Mouse (Mus musculus): ENCODE measurements around the gene Doxl2. TPM values are rescaled to one million over a fixed set of nuclear protein-coding genes. Genes with fewer than 3 reads are reported as not detected.
A peak's percentile ranks its signal among the peaks of the same experiment; 100 is the strongest.
"Not testable (repeated sequence)": the region's sequence is repeated elsewhere in the genome, so short reads cannot be mapped to it uniquely, and the experiment has no call there.

The Doxl2 gene
- total RNA-seq (2021) = not detected
- long read RNA-seq, experiment 1 = 0 reads
- long read RNA-seq, experiment 2 = 0 reads

DNA sequence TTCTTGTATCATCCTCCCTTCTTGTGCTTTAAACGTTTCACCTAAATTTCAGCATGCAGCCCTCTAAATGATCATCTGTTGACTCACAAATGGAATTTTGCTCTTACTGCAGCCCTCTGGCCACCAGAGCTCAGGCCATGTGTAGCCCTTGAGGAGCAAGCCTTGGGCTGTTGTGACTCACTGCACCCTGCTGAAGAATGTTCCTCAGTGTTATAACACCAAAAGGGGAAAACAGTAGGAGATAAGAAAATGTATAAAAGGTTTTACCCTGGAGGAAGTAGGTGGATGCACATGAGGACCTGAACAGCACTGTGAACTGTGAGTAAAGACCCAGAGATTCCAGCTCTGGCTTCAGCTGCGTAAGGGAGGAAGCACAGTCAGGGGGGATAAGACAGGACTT, at the start of gene Doxl2:
Gene Doxl2, plus strand, starts transcription at position 301 of the 400 bp plus-strand sequence.
- peak in 1 of 2 experiments; percentile 25 for DNase-seq

- DNase-seq = no peak
Measured at GRCm38 (mm10) chr6:48929595-48929994, 45.2 kb upstream of the Doxl2 start, which contains the start of gene 1600015I10Rik. TSS of gene 1600015I10Rik (plus strand) at chr6:48929895.

- peak; percentile 4 to 24 for DNase-seq
Measured at GRCm38 (mm10) chr6:48949596-48949995, 25.2 kb upstream of the Doxl2 start.

GRCm38 (mm10) chr6:48950676-48951075, 24.1 kb upstream of the Doxl2 start:
- no peak for DNase-seq

GRCm38 (mm10) chr6:48951630-48952029, 23.1 kb upstream of the Doxl2 start:
- no peak for DNase-seq

GRCm38 (mm10) chr6:48953220-48953619, 21.5 kb upstream of the Doxl2 start:
- peak; percentile 12 to 19 for DNase-seq

DNA sequence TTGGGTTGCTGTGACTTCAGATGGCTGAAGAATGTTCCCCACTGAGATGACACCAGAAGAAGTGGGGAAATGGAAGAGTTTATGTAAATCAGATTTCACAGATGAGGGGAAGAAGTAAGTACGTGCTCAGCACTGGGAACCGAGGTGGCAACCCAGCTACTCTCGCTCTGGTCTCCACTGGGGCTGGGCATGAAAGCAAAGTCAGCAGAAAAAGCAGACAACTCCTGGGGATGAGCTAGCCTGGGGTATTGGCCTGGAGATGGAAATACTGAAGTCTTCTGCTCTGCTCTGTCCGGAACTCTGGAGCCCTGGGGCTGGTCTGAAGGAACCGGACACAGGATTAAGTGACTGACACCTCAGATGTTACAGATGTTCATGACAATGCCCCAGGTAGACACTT, 20.6 kb upstream of the Doxl2 start:
- no peak for DNase-seq

- DNase-seq = peak; percentile 69 to 70
Measured at GRCm38 (mm10) chr6:48954946-48955345, 19.8 kb upstream of the Doxl2 start.

DNA sequence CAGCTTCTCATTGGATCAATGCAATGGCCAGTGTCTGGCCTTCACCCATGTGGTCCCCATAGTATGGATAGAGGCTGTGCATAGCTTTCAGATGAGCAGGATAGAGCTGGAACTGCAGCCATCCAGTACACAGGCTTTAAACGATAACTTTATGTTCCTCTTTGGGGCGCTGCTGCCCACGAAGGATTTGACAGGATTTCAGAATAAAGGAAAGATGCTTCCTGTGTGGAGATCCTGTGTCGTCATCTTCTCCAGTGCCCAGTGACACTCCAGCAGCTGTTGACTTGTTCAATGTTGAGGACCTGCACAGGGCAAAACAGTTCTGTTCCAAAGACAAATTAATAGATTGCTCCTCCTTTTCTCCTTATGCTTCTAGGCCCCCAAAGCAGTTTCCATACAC, 18.0 kb upstream of the Doxl2 start:
- DNase-seq = no peak

- DNase-seq = peak in 1 of 2 experiments; percentile 21
Measured at GRCm38 (mm10) chr6:48958053-48958452, 16.7 kb upstream of the Doxl2 start.

DNA sequence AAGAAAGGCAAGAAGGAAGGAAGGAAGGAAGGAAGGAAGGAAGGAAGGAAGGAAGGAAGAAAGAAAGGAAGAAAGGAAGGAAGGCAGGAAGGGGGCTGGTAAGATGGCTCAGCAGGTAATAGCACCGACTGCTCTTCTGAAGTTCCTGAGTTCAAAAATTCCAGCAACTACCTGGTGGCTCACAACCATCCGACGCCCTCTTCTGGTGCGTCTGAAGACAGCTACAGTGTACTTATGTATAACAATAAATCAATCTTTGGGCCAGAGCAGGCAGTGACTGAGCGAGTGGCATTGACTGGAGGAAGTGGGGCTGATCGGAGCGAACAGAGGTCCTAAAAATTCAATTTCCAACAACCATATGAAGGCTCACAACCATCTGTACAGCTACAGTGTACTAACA, 15.6 kb upstream of the Doxl2 start:
- not testable (repeated sequence) for DNase-seq

DNA sequence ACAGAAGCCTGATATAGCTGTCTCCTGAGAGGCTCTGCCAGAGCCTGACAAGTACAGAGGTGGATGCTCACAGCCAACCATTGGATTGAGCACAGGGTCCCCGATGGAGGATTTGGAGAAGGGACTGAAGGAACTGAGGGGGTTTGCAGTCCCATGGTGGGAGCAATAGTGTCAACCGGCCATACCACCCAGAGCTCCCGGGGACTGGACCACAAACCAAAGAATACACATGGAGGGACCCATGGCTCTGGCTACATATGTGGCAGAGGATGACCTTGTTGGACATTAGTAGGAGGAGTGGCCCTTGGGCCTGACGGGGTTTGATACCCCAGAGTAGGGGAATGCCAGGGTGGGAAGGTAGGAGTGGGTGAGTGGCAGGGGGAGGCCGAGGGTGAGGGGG, 8.1 kb upstream of the Doxl2 start:
- DNase-seq = not testable (repeated sequence)

DNA sequence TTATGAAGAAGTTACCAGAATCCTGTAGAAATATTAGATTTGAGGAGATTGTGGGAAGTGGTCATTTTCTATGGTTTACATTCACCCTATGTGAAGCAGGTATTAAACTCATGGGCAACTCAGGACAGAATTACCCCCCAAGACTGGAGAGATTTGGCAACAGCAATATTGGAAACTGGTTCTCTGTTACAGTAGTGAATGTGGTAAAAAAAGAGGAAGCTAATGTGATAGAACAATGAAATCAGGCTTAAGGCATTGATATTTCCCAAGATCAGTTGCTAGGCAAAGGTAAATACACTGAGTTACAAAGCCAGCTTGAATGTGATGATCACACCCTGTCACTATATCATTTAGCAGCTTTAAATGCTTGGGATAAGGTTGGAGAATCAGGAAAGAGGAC, 6.9 kb upstream of the Doxl2 start:
- DNase-seq = no peak

DNA sequence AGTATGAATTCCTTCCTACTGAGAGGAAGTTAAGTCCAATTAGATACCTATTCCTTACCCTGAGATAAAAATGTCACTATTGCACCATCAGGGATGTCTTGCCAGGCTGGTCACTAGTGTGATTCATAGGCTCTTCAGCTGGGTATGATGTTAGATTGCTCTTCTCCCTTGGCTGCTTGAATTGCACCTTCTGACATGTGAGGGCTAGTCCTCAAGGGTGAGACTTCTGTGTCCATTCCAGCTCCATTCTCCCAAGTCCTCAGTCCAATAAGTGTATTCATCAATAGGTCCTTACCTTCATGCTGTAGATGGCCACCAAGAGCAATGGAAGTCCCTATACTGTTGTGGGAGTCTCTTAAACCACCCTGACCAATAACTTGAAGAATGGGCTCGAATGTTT, 4.9 kb downstream of the Doxl2 start:
- DNase-seq = no peak

GRCm38 (mm10) chr6:48982305-48982704, 7.5 kb downstream of the Doxl2 start:
- no peak for DNase-seq

- DNase-seq = peak; percentile 59 to 63
Measured at GRCm38 (mm10) chr6:48986444-48986990, 11.8 kb downstream of the Doxl2 start, which contains the start of gene Svs1. TSS of gene Svs1 (plus strand) at chr6:48986861.

DNA sequence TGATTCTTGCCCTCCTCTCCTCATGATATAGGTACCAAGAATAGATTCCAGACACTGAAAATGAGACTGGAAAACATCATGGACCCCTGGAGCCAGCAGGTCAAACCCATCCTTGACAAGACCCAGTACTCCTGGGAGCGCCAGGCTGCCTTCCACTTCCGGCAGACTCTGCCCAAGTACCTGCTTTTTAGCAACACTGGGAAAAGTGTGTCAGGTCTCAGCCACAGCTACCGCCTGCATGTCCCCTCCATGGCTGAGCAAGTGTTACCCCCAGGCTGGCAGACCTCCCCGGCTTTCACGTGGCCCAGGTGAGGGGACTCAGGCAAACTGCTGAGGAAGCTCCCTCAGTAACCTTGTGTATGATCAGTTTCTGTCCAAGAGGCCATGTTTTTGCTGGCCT, 15.2 kb downstream of the Doxl2 start:
- DNase-seq = no peak

DNA sequence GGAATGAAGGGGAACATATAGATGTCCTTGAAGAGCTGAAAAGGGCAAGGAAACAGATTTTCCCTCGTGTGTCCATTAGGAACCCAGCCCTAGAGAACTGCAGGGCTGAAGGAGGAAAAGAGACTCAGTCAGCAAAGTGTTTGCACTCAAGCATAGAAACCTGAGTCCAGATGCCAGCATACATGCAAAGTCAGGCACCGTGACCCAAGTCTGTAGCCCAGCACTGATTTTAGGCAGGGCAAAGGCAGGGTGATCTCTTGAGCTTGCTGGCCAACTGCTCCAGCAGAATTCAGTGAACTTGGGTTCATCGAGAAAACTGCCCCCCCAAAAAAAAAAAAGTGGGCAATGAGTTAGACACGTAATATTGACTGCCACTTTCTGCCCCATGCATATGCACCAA, 17.2 kb downstream of the Doxl2 start:
- DNase-seq = no peak

DNA sequence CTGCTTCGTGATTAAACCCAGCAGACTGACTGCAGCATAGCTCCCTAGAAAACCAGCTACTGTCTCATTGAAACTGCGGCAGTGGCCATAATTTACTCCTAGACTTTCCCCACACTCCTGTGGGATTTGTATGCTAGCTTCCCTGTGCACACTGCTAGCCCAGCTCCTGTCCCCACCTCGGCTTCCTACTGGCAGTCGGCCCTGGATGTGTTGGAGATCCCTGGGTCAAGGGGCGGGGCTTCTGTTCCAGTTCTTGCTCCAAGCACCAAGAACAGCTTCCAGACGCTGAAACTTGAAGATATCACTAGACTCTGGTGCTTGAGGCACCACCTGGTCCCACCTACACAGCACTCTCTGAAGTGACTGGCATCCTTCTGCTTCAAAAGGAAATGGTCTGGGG, 23.4 kb downstream of the Doxl2 start:
- peak; percentile 17 to 25 for DNase-seq

- peak; percentile 51 to 52 for DNase-seq
Measured at GRCm38 (mm10) chr6:48998796-48999195, 24.0 kb downstream of the Doxl2 start.

- DNase-seq = peak; percentile 8 to 28
Measured at GRCm38 (mm10) chr6:49003381-49003780, 28.6 kb downstream of the Doxl2 start.

DNA sequence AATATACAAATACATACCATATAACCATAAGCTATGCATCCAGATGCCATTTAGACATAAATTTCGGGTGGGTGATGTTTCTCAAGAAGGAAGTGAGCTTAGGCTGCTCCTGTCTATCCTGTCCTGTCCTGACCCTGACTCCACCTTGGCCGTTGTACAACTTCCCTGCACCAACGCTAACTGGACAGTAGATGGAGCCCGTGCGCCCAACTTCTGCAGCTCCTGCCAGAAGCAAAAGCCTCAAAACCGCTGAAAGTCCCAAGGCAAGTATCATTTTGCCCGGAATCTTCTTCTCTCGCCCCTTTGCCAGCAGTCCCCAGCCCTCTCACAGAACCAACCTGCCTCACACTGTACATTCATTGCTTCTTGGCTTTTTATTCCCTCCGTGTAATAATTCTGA, 33.2 kb downstream of the Doxl2 start:
- DNase-seq = peak; percentile 65 to 73

- DNase-seq = no peak
Measured at GRCm38 (mm10) chr6:49008420-49009160, 33.8 kb downstream of the Doxl2 start.

- no peak for DNase-seq
Measured at GRCm38 (mm10) chr6:49009161-49009555, 34.4 kb downstream of the Doxl2 start.
